Mouse (Mus musculus): ENCODE data around the gene Map2. TPM values are rescaled to one million over a fixed set of nuclear protein-coding genes. Genes with fewer than 3 reads are reported as not detected.

The Map2 gene
- polyA plus RNA-seq, 1 experiment from 2014 or later = 194 TPM

DNA sequence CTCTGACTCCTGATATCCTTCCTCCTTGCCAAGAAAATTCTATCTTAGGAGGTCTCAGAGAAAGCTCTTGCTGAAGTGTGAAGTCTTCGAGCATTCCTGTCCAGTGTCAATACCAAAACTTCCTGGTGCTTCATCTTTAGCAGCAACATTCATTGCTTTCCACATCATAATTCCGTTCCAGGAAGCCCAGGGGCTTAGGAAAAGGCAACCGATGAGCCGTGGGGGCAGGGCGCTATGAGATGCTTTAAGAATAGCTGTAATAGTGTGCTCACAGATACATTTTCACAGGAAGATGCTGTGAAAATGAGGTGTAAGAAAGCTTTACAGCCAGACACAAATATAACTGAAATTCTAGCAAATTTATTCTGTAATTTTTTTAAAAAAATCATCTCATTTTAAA, 251.0 kb downstream of the Map2 start:
- Histone ChIP-seq H3K4me1 (ENCODE audit: control insufficient read depth, insufficient read depth, low read length) (no peaks in the 10 kb centered on the region), H3K4me3 (ENCODE audit: low read depth, low read length) (no peak overlapping the region), H3K27me3 (ENCODE audit: control insufficient read depth, insufficient read depth, low read length) (no peaks in the 10 kb centered on the region), H3K36me3 (ENCODE audit: control insufficient read depth, insufficient read depth, low read length) (0 out of 2 replicates have a peak, but pooled peaks cover 2% of the 10 kb centered on the region), H3K27ac (ENCODE audit: low read depth, low read length) (no peak overlapping the region), H3K9me3 (ENCODE audit: control insufficient read depth, low read length) (no peaks in the 10 kb centered on the region), H3K9ac (ENCODE audit: low read length) (no peak overlapping the region), H3K4me2 (no peak overlapping the region)
- no peak for DNase-seq (ENCODE audit: low spot score, missing footprints)
- 93% methylated on average over 5 of the region's 5 CpGs for WGBS
- no peak for ATAC-seq (ENCODE audit: low FRiP score)

GRCm38 (mm10) chr1:66430962-66431361, 255.9 kb downstream of the Map2 start:
- Histone ChIP-seq H3K9me3 (ENCODE audit: control insufficient read depth, low read length) (no peaks in the 10 kb centered on the region), H3K27me3 (ENCODE audit: control insufficient read depth, insufficient read depth, low read length) (no peaks in the 10 kb centered on the region), H3K27ac (ENCODE audit: low read depth, low read length) (no peak overlapping the region), H3K4me2 (no peak overlapping the region), H3K9ac (ENCODE audit: low read length) (no peak overlapping the region), H3K36me3 (ENCODE audit: control insufficient read depth, insufficient read depth, low read length) (no peaks in the 10 kb centered on the region), H3K4me3 (ENCODE audit: low read depth, low read length) (no peak overlapping the region), H3K4me1 (ENCODE audit: control insufficient read depth, insufficient read depth, low read length) (no peaks in the 10 kb centered on the region)
- ATAC-seq (ENCODE audit: low FRiP score) (no peak), DNase-seq (ENCODE audit: low spot score, missing footprints) (no peak)

GRCm38 (mm10) chr1:66431472-66431871, 256.4 kb downstream of the Map2 start:
- DNase-seq (ENCODE audit: low spot score, missing footprints) (no peak), ATAC-seq (ENCODE audit: low FRiP score) (no peak)
- WGBS = 89% methylated on average over 6 of the region's 6 CpGs
- Histone ChIP-seq H3K9ac (ENCODE audit: low read length) (no peak overlapping the region), H3K4me2 (no peak overlapping the region), H3K36me3 (ENCODE audit: control insufficient read depth, insufficient read depth, low read length) (no peaks in the 10 kb centered on the region), H3K27me3 (ENCODE audit: control insufficient read depth, insufficient read depth, low read length) (no peaks in the 10 kb centered on the region), H3K9me3 (ENCODE audit: control insufficient read depth, low read length) (no peaks in the 10 kb centered on the region), H3K27ac (ENCODE audit: low read depth, low read length) (no peak overlapping the region), H3K4me1 (ENCODE audit: control insufficient read depth, insufficient read depth, low read length) (no peaks in the 10 kb centered on the region), H3K4me3 (ENCODE audit: low read depth, low read length) (no peak overlapping the region)

DNA sequence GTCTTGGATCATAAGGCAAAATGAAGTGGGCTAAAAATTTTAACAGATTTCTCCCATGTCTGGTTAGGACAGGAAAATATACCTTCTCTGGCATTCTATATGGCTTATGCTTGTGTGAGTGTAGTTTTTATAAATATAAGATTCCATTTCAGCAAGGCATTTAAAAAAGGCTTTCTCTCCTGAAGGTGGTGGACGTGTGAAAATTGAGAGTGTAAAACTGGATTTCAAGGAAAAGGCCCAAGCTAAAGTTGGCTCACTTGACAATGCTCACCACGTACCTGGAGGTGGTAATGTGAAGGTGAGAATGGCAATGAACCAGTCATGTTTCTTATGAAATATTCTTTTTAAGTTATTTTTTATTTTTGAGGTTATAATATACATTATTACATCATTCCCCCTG, 263.0 kb downstream of the Map2 start:
- no peak overlapping the region for H3K9ac ChIP-seq (ENCODE audit: low read length)
- H3K27me3 ChIP-seq (ENCODE audit: control insufficient read depth, insufficient read depth, low read length) = no peaks in the 10 kb centered on the region
- H3K36me3 ChIP-seq (ENCODE audit: control insufficient read depth, insufficient read depth, low read length) = 0 out of 2 replicates have a peak, but pooled peaks cover 3% of the 10 kb centered on the region
- no peak overlapping the region for H3K27ac ChIP-seq (ENCODE audit: low read depth, low read length)
- H3K4me3 ChIP-seq (ENCODE audit: low read depth, low read length) = no peak overlapping the region
- DNase-seq (ENCODE audit: low spot score, missing footprints) = no peak
- H3K4me2 ChIP-seq = no peak overlapping the region
- no peaks in the 10 kb centered on the region for H3K4me1 ChIP-seq (ENCODE audit: control insufficient read depth, insufficient read depth, low read length)
- no peaks in the 10 kb centered on the region for H3K9me3 ChIP-seq (ENCODE audit: control insufficient read depth, low read length)
- WGBS = 87% methylated on average over 2 of the region's 2 CpGs
- no peak for ATAC-seq (ENCODE audit: low FRiP score)

DNA sequence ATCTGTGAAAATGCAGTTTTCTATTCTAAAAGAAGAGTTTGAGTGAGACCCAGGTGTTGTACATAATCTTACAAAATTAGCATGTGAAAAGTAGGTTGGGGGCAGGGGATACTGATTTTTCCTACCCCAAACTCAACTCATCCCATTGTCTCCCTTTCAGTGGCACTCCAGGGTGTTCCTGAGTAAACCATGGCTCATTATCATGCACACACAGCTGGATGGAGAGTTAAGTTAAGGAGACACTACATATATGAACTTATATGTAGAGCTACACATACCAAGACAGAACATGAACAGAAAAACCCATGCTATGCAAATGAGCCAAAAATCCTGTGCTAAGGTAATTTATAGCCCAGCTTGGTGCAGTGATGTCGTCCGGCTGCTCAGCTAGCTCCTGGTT, 267.8 kb downstream of the Map2 start:
- Histone ChIP-seq H3K9me3 (ENCODE audit: control insufficient read depth, low read length) (no peaks in the 10 kb centered on the region), H3K4me1 (ENCODE audit: control insufficient read depth, insufficient read depth, low read length) (no peaks in the 10 kb centered on the region), H3K36me3 (ENCODE audit: control insufficient read depth, insufficient read depth, low read length) (0 out of 2 replicates have a peak, but pooled peaks cover 3% of the 10 kb centered on the region), H3K9ac (ENCODE audit: low read length) (no peak overlapping the region), H3K27me3 (ENCODE audit: control insufficient read depth, insufficient read depth, low read length) (no peaks in the 10 kb centered on the region), H3K27ac (ENCODE audit: low read depth, low read length) (no peak overlapping the region), H3K4me2 (no peak overlapping the region), H3K4me3 (ENCODE audit: low read depth, low read length) (no peak overlapping the region)
- WGBS = 82% methylated on average over 2 of the region's 2 CpGs
- DNase-seq (ENCODE audit: low spot score, missing footprints) (no peak), ATAC-seq (ENCODE audit: low FRiP score) (no peak)

DNA sequence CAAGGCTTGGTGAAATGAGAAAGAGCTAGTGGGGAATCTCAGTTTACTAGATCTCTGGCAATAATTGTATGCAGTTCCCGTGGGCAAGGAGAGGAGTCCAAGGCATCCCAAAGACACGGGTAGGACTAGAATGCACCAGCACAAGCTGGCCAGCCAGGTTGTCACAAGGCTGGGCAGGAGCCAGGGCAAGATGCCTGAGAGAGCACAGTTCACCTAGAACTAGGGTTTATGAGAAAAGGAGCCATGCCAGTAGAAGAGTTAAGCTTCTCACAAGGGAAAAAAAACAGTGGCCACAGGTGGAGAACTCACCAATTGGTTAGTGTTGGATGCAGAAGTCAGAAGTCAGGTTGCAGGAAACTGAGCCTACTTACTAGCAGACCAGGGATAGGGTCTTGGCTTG, 274.4 kb downstream of the Map2 start:
- Histone ChIP-seq H3K9ac (ENCODE audit: low read length) (no peak overlapping the region), H3K9me3 (ENCODE audit: control insufficient read depth, low read length) (no peaks in the 10 kb centered on the region), H3K27me3 (ENCODE audit: control insufficient read depth, insufficient read depth, low read length) (no peaks in the 10 kb centered on the region), H3K36me3 (ENCODE audit: control insufficient read depth, insufficient read depth, low read length) (no peaks in the 10 kb centered on the region), H3K4me1 (ENCODE audit: control insufficient read depth, insufficient read depth, low read length) (no peaks in the 10 kb centered on the region), H3K27ac (ENCODE audit: low read depth, low read length) (no peak overlapping the region), H3K4me2 (no peak overlapping the region), H3K4me3 (ENCODE audit: low read depth, low read length) (no peak overlapping the region)
- WGBS = 68% methylated on average over 2 of the region's 2 CpGs
- no peak for DNase-seq (ENCODE audit: low spot score, missing footprints)
- ATAC-seq (ENCODE audit: low FRiP score) = no peak

GRCm38 (mm10) chr1:66456580-66456979, 281.5 kb downstream of the Map2 start:
- ATAC-seq (ENCODE audit: low FRiP score) (peak; percentile 61), DNase-seq (ENCODE audit: low spot score, missing footprints) (no peak)
- Histone ChIP-seq H3K4me1 (ENCODE audit: control insufficient read depth, insufficient read depth, low read length) (no peaks in the 10 kb centered on the region), H3K4me3 (ENCODE audit: low read depth, low read length) (no peak overlapping the region), H3K36me3 (ENCODE audit: control insufficient read depth, insufficient read depth, low read length) (no peaks in the 10 kb centered on the region), H3K27ac (ENCODE audit: low read depth, low read length) (no peak overlapping the region), H3K9ac (ENCODE audit: low read length) (no peak overlapping the region), H3K9me3 (ENCODE audit: control insufficient read depth, low read length) (no peaks in the 10 kb centered on the region), H3K4me2 (no peak overlapping the region), H3K27me3 (ENCODE audit: control insufficient read depth, insufficient read depth, low read length) (no peaks in the 10 kb centered on the region)
- WGBS = 12% methylated on average over 2 of the region's 2 CpGs

DNA sequence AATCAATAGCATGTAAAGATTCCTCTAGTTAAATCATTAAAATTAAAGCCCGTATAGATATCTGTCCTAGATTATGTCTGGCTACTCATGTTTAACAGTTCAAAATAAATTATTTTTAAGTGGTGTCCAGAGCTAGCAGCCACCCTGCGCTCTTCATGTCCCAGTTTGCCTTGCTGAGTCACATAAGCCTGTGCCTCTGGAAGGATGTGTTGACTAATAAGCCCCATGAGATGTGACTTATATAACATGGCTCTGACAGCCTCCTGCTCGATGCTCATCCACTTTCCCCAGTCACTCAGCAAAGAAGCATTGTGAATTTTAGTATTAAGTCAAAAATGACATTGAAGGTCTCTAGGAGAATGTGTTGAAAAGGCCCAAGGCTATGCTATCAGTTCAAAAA, 282.7 kb downstream of the Map2 start:
- Histone ChIP-seq H3K27me3 (ENCODE audit: control insufficient read depth, insufficient read depth, low read length) (no peaks in the 10 kb centered on the region), H3K4me1 (ENCODE audit: control insufficient read depth, insufficient read depth, low read length) (no peaks in the 10 kb centered on the region), H3K4me2 (no peak overlapping the region), H3K36me3 (ENCODE audit: control insufficient read depth, insufficient read depth, low read length) (no peaks in the 10 kb centered on the region), H3K27ac (ENCODE audit: low read depth, low read length) (no peak overlapping the region), H3K4me3 (ENCODE audit: low read depth, low read length) (no peak overlapping the region), H3K9me3 (ENCODE audit: control insufficient read depth, low read length) (no peaks in the 10 kb centered on the region), H3K9ac (ENCODE audit: low read length) (no peak overlapping the region)
- no peak for ATAC-seq (ENCODE audit: low FRiP score)
- DNase-seq (ENCODE audit: low spot score, missing footprints) = no peak
- 82% methylated on average over 3 of the region's 3 CpGs for WGBS

GRCm38 (mm10) chr1:66459394-66459793, 284.3 kb downstream of the Map2 start:
- Histone ChIP-seq H3K36me3 (ENCODE audit: control insufficient read depth, insufficient read depth, low read length) (no peaks in the 10 kb centered on the region), H3K9me3 (ENCODE audit: control insufficient read depth, low read length) (no peaks in the 10 kb centered on the region), H3K4me3 (ENCODE audit: low read depth, low read length) (no peak overlapping the region), H3K4me1 (ENCODE audit: control insufficient read depth, insufficient read depth, low read length) (no peaks in the 10 kb centered on the region), H3K9ac (ENCODE audit: low read length) (no peak overlapping the region), H3K27ac (ENCODE audit: low read depth, low read length) (no peak overlapping the region), H3K27me3 (ENCODE audit: control insufficient read depth, insufficient read depth, low read length) (no peaks in the 10 kb centered on the region), H3K4me2 (no peak overlapping the region)
- ATAC-seq (ENCODE audit: low FRiP score) (no peak), DNase-seq (ENCODE audit: low spot score, missing footprints) (no peak)
- WGBS = 77% methylated on average over 3 of the region's 3 CpGs

- WGBS = 85% methylated on average over 4 of the region's 4 CpGs
Observed at GRCm38 (mm10) chr1:66460850-66461249, 285.8 kb downstream of the Map2 start.

More at GRCm38 (mm10) chr1:66460850-66461249, 285.8 kb downstream of the Map2 start:
- Histone ChIP-seq H3K27me3 (ENCODE audit: control insufficient read depth, insufficient read depth, low read length) (no peaks in the 10 kb centered on the region), H3K4me2 (no peak overlapping the region), H3K9ac (ENCODE audit: low read length) (no peak overlapping the region), H3K4me3 (ENCODE audit: low read depth, low read length) (no peak overlapping the region), H3K36me3 (ENCODE audit: control insufficient read depth, insufficient read depth, low read length) (no peaks in the 10 kb centered on the region), H3K4me1 (ENCODE audit: control insufficient read depth, insufficient read depth, low read length) (no peaks in the 10 kb centered on the region), H3K9me3 (ENCODE audit: control insufficient read depth, low read length) (no peaks in the 10 kb centered on the region), H3K27ac (ENCODE audit: low read depth, low read length) (no peak overlapping the region)
- DNase-seq (ENCODE audit: low spot score, missing footprints) (no peak), ATAC-seq (ENCODE audit: low FRiP score) (no peak)
